Comparison of ENCODE assay signal across 8 mouse cellular contexts in genomic region chr8:95137201-95137600, GRCm38 (mm10). TPM values are rescaled to one million over a fixed set of nuclear protein-coding genes. Genes with fewer than 3 reads are reported as not detected.
DNase-seq lines count a peak whose midpoint lies in the region; ATAC-seq and TF ChIP-seq lines count a peak whose summit lies in the region.

No protein-coding gene starts in this region.

- peak overlapping the region; percentile 46; the same call in 1 of the 2 replicates for H3K9ac ChIP-seq in kidney, postnatal 0 days (ENCODE audit: low read depth, low read length)
- no peak overlapping the region; the same call in 1 of the 2 replicates for H3K9ac ChIP-seq in forebrain, embryonic 11.5 days (ENCODE audit: low read length)
- no peak overlapping the region for H3K9ac ChIP-seq in intestine, postnatal 0 days (ENCODE audit: low read depth, low read length)
- H3K9ac ChIP-seq in neural tube, embryonic 13.5 days = peak overlapping the region; percentile 38; the same call in 1 of the 2 replicates

- intact Hi-C loops in gastrocnemius, postnatal 14 days (cut with DNase I; ENCODE audit: low total_unique reads) = no loop called here

- no peak for DNase-seq in kidney, postnatal 0 days (ENCODE audit: low spot score)
- DNase-seq in kidney, postnatal 14 days = no peak
- DNase-seq in forebrain, embryonic 11.5 days (ENCODE audit: low spot score) = no peak
- DNase-seq in thymus, postnatal 14 days = no peak
- DNase-seq in gastrocnemius, postnatal 14 days = no peak
- no peak for DNase-seq in layer of hippocampus, adult 11-12 months (ENCODE audit: low spot score)

- 30% methylated on average over 12 of the region's 12 CpGs for WGBS in kidney, postnatal 0 days
- WGBS in forebrain, embryonic 11.5 days = 14% methylated on average over 12 of the region's 12 CpGs
- WGBS in intestine, postnatal 0 days = 40% methylated on average over 12 of the region's 12 CpGs
- 21% methylated on average over 12 of the region's 12 CpGs for WGBS in neural tube, embryonic 13.5 days

- TF ChIP-seq CTCF in kidney, postnatal 0 days (IDR thresholded peaks at IDR 0.05; ENCODE audit: low read depth) = no peak
- TF ChIP-seq CTCF in intestine, postnatal 0 days (IDR thresholded peaks at IDR 0.05; ENCODE audit: low read depth) = no peak

- H3K9me3 ChIP-seq in kidney, postnatal 0 days (replicated peaks; ENCODE audit: low read length) = no peaks in the 10 kb centered on the region
- H3K9me3 ChIP-seq in forebrain, embryonic 11.5 days (ENCODE audit: control insufficient read depth, low read length) = no peaks in the 10 kb centered on the region
- H3K9me3 ChIP-seq in intestine, postnatal 0 days (ENCODE audit: control insufficient read depth) = no peaks in the 10 kb centered on the region
- H3K9me3 ChIP-seq in neural tube, embryonic 13.5 days = no peaks in the 10 kb centered on the region

- no peak for ATAC-seq in kidney, postnatal 0 days (replicated peaks; ENCODE audit: low FRiP score, low read depth)
- no peak for ATAC-seq in forebrain, embryonic 11.5 days (replicated peaks; ENCODE audit: low FRiP score)
- no peak for ATAC-seq in intestine, postnatal 0 days
- ATAC-seq in neural tube, embryonic 13.5 days (ENCODE audit: low read depth) = no peak

- H3K27ac ChIP-seq in kidney, postnatal 0 days = no peak overlapping the region
- H3K27ac ChIP-seq in forebrain, embryonic 11.5 days (ENCODE audit: low read depth, low read length) = no peak overlapping the region
- H3K27ac ChIP-seq in intestine, postnatal 0 days (ENCODE audit: low read depth, low read length) = no peak overlapping the region
- no peak overlapping the region for H3K27ac ChIP-seq in neural tube, embryonic 13.5 days (replicated peaks)

- 0 out of 2 replicates have a peak, but pooled peaks cover 10% of the 10 kb centered on the region for H3K36me3 ChIP-seq in kidney, postnatal 0 days (ENCODE audit: insufficient read depth, low read length)
- H3K36me3 ChIP-seq in forebrain, embryonic 11.5 days (ENCODE audit: control insufficient read depth, insufficient read depth, low read length) = no peaks in the 10 kb centered on the region
- peaks cover 19% of the 10 kb centered on the region; the same call in 1 of the 2 replicates for H3K36me3 ChIP-seq in intestine, postnatal 0 days (ENCODE audit: control insufficient read depth, insufficient read depth)
- H3K36me3 ChIP-seq in neural tube, embryonic 13.5 days = peaks cover 18% of the 10 kb centered on the region

- H3K4me3 ChIP-seq in kidney, postnatal 0 days (replicated peaks; ENCODE audit: low read depth, low read length) = peak overlapping the region; percentile 23; the same call in 1 of the 2 replicates
- H3K4me3 ChIP-seq in forebrain, embryonic 11.5 days (ENCODE audit: low read depth, low read length) = peak overlapping the region; percentile 14; the same call in 1 of the 2 replicates
- peak overlapping the region; percentile 36; the same call in 1 of the 2 replicates for H3K4me3 ChIP-seq in intestine, postnatal 0 days (ENCODE audit: low read depth, low read length)
- peak overlapping the region; percentile 20; the same call in 1 of the 2 replicates for H3K4me3 ChIP-seq in neural tube, embryonic 13.5 days

- peak overlapping the region; percentile 62 for H3K4me2 ChIP-seq in kidney, postnatal 0 days (ENCODE audit: low read length)
- peak overlapping the region; percentile 39 for H3K4me2 ChIP-seq in forebrain, embryonic 11.5 days (ENCODE audit: low read depth, low read length, severe bottlenecking)
- peak overlapping the region; percentile 68 for H3K4me2 ChIP-seq in intestine, postnatal 0 days (replicated peaks; ENCODE audit: low read depth)
- H3K4me2 ChIP-seq in neural tube, embryonic 13.5 days = peak overlapping the region; percentile 51

- H3K27me3 ChIP-seq in kidney, postnatal 0 days (ENCODE audit: insufficient read depth, low read length) = no peaks in the 10 kb centered on the region
- peaks cover 10% of the 10 kb centered on the region for H3K27me3 ChIP-seq in forebrain, embryonic 11.5 days (ENCODE audit: control insufficient read depth, insufficient read depth, low read length)
- H3K27me3 ChIP-seq in intestine, postnatal 0 days (replicated peaks; ENCODE audit: control insufficient read depth, insufficient read depth, low read length) = no peaks in the 10 kb centered on the region
- H3K27me3 ChIP-seq in neural tube, embryonic 13.5 days = peaks cover 52% of the 10 kb centered on the region

- peaks cover 32% of the 10 kb centered on the region for H3K4me1 ChIP-seq in kidney, postnatal 0 days (replicated peaks; ENCODE audit: insufficient read depth, low read length)
- peaks cover 15% of the 10 kb centered on the region for H3K4me1 ChIP-seq in forebrain, embryonic 11.5 days (replicated peaks; ENCODE audit: control insufficient read depth, insufficient read depth, low read length)
- peaks cover 20% of the 10 kb centered on the region for H3K4me1 ChIP-seq in intestine, postnatal 0 days (replicated peaks; ENCODE audit: control insufficient read depth, insufficient read depth, low read length)
- H3K4me1 ChIP-seq in neural tube, embryonic 13.5 days (replicated peaks) = peaks cover 41% of the 10 kb centered on the region

RNA-seq across cellular contexts. Expression of gene Katnb1, which starts 56.2 kb away (rescaled TPM):
- polyA plus RNA-seq in kidney, postnatal 0 days (2015; fragmentation: Nextera tagmentation; extraction: Ambion mirVana) = 21.2 and 22.9 TPM in 2 replicates
- 37.3 and 37.5 TPM in 2 replicates for polyA plus RNA-seq in forebrain, embryonic 11.5 days (2014; fragmentation: Nextera tagmentation; extraction: Ambion mirVana)
- polyA plus RNA-seq in intestine, postnatal 0 days (2015; fragmentation: Nextera tagmentation; extraction: Ambion mirVana) = 12.7 and 14.2 TPM in 2 replicates
- polyA plus RNA-seq in neural tube, embryonic 13.5 days (2015; fragmentation: Nextera tagmentation; extraction: Ambion mirVana) = 37.9 and 41.4 TPM in 2 replicates
- total RNA-seq in gastrocnemius, postnatal 14 days (2021) = 1 to 10 TPM; 5.4 to 7.5 TPM

Comparison
In these comparisons a context has a peak if more than half of its experiments do, and no peak if none do; other contexts are left out.
1. H3K9ac ChIP-seq: peak in kidney, postnatal 0 days (single experiment) and neural tube, embryonic 13.5 days (single experiment); none in forebrain, embryonic 11.5 days (single experiment) and intestine, postnatal 0 days (single experiment).
2. Peak in every context shown above with its lines, with median percentiles within 50 percentile points of each other: H3K4me2 ChIP-seq and H3K4me3 ChIP-seq.